7 mouse cellular contexts compared by ENCODE assay signal in genomic region chr11:117932195-117932594, GRCm38 (mm10). TPM values are rescaled to one million over a fixed set of nuclear protein-coding genes. Genes with fewer than 3 reads are reported as not detected.
A peak's percentile ranks its signal among the peaks of the same experiment; 100 is the strongest.
DNase-seq lines count a peak whose midpoint lies in the region; ATAC-seq and TF ChIP-seq lines count a peak whose summit lies in the region.

No protein-coding gene starts in this region.

- peaks cover 25% of the 10 kb centered on the region for H3K27me3 ChIP-seq in neural tube, embryonic 15.5 days (replicated peaks)

- no peak overlapping the region for H3K4me2 ChIP-seq in neural tube, embryonic 15.5 days

- H3K4me3 ChIP-seq in neural tube, embryonic 15.5 days (replicated peaks), result no peak overlapping the region
- no peak overlapping the region for H3K4me3 ChIP-seq in gastrocnemius, adult 2 months

- no peak overlapping the region for H3K27ac ChIP-seq in neural tube, embryonic 15.5 days (replicated peaks)
- peak overlapping the region; percentile 88 for H3K27ac ChIP-seq in gastrocnemius, adult 2 months

- ATAC-seq in neural tube, embryonic 15.5 days (ENCODE audit: low FRiP score), result 0 out of 2 replicates have a peak, but pooled peaks have one; percentile 34

- no peak for TF ChIP-seq CTCF in gastrocnemius, adult 2 months (IDR thresholded peaks at IDR 0.05)

- H3K9me3 ChIP-seq in neural tube, embryonic 15.5 days (replicated peaks), result no peaks in the 10 kb centered on the region

- no peak overlapping the region for H3K9ac ChIP-seq in neural tube, embryonic 15.5 days (replicated peaks)

- H3K36me3 ChIP-seq in neural tube, embryonic 15.5 days, result no peaks in the 10 kb centered on the region

- WGBS in neural tube, embryonic 15.5 days, result 27% methylated on average over 4 of the region's 4 CpGs

- peaks cover 51% of the 10 kb centered on the region for H3K4me1 ChIP-seq in neural tube, embryonic 15.5 days

- DNase-seq in neural tube, embryonic 10.5 days (ENCODE audit: extremely low spot score, low spot score), result no peak
- peak; percentile 79 for DNase-seq in gastrocnemius, adult 2 months
- peak; percentile 64 to 81 for DNase-seq in left cerebral cortex, adult 9 months (ENCODE audit: low spot score in 2 of 2)
- DNase-seq in urinary bladder, postnatal 36 days (ENCODE audit: low spot score in 2 of 2), result peak; percentile 65 to 76
- DNase-seq in cerebellum, adult 9-11 months, result no peak
- no peak for DNase-seq in c-Kit-positive CD71-positive TER-119-positive erythroid progenitor cells, embryonic 14.5 days (ENCODE audit: low spot score)

- intact Hi-C loops in gastrocnemius, adult 2 months (cut with DNase I), result loop anchor here (5.0 kb wide), 1 partner anchor 35 kb away; no protein-coding TSS in a partner anchor

RNA-seq across cellular contexts. Expression of gene Socs3, which starts 37.7 kb away (rescaled TPM):
- polyA plus RNA-seq in neural tube, embryonic 15.5 days (2015; fragmentation: Nextera tagmentation; extraction: Ambion mirVana), result 6.7 and 13.2 TPM in 2 replicates
- total RNA-seq in gastrocnemius, adult 2 months (2021), result 10 to 100 TPM in 1 of 2 experiments, 1 to 10 TPM in 1; 1.7 to 10.1 TPM

RNA-seq across cellular contexts. Expression of gene Pgs1, which starts 53.9 kb away (rescaled TPM):
- polyA plus RNA-seq in neural tube, embryonic 15.5 days (2015; fragmentation: Nextera tagmentation; extraction: Ambion mirVana), result 60.7 and 62.8 TPM in 2 replicates
- total RNA-seq in gastrocnemius, adult 2 months (2021), result 10 to 100 TPM; 17.2 to 18.0 TPM

RNA-seq across cellular contexts. Expression of gene Tha1, which starts 58.9 kb away (rescaled TPM):
- 4.7 and 5.0 TPM in 2 replicates for polyA plus RNA-seq in neural tube, embryonic 15.5 days (2015; fragmentation: Nextera tagmentation; extraction: Ambion mirVana)
- total RNA-seq in gastrocnemius, adult 2 months (2021), result 1 to 10 TPM; 3.8 to 5.2 TPM

Comparison
In these comparisons a context has a peak if more than half of its experiments do, and no peak if none do; other contexts are left out.
1. DNase-seq: peak in gastrocnemius, adult 2 months (single experiment), left cerebral cortex, adult 9 months (2 of 2) and urinary bladder, postnatal 36 days (2 of 2); none in neural tube, embryonic 10.5 days (single experiment), cerebellum, adult 9-11 months (single experiment) and c-Kit-positive CD71-positive TER-119-positive erythroid progenitor cells, embryonic 14.5 days (single experiment).